Mouse (Mus musculus) spleen, embryonic (tissue): Measurements from ENCODE around the gene 4931428L18Rik.

Experiments used
- CTCF ChIA-PET: fragments of 350-600 bp; sonication (Branson Sonifier 250); formaldehyde crosslinking; loops from one replicate; lab custom pipeline; 2022; lab: Charles Lee

4931428L18Rik gene

DNA sequence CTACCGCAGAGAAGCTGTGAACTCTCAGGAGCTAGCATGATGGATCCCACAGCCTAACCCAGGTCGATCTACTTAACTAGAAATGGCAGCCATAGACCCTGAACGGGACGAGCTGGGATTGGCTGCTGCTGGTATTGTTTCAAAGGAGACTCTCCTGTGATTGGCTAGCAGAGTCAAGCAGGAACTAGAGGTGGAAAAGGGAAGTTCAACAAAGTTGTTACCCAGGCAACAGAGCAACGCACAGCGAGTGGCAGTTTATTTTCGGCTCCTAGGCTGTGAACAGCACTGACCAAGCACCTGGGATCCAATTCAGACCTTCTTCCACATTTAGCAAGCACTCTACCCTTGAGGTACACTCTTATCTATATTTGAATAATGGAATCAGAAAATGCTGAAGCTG is at the start of gene 4931428L18Rik, which contains the start of gene Pih1d3:
TSS of gene 4931428L18Rik (minus strand) at position 121 of the 400 bp plus-strand sequence.
TSS of gene Pih1d3 (plus strand) at position 275 of the 400 bp plus-strand sequence.
- CTCF ChIA-PET, result no interaction called here

- CTCF ChIA-PET, result no interaction called here
These were observed 37.9 kb upstream of the 4931428L18Rik start for GRCm38 (mm10) chr1:31260218-31260923.

DNA sequence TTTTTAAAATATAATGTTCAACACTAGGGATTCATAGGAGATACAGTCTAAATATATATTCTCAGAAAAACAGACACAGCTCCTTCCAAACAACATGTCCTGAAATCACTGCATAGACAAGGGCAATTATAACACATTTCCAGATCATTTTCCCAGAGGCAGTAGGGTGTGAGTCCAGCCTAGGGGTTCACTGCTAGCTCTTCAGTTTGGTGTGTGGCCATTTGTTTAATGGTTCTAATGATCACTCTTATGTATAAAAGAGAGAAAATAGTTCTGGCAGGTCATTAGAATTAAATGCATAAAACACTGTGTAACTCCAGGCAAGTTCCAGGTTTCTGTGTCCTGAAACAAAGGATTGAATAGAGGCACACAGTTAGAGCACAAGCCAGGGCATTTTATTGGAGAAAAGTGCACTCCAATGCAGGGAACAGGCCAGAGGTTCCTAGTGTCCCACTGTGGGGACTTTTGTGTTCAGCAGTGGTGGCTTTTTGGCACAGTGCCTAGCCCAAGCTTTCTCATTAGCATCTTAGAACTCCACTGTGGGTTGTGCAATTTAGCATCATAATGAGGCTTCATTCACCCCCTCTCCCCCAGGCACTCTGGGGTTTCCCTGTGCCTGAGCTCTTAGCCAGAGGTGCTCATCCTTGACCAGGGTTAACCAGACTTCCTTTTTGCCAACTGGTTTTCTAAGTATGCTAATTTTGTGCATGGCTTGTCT is 11.0 kb upstream of the 4931428L18Rik start:
- CTCF ChIA-PET, result no interaction called here

GRCm38 (mm10) chr1:31220599-31221250 is 1.8 kb downstream of the 4931428L18Rik start:
- CTCF ChIA-PET, result no interaction called here

GRCm38 (mm10) chr1:31214831-31215230 is 7.7 kb downstream of the 4931428L18Rik start:
- CTCF ChIA-PET, result no interaction called here

DNA sequence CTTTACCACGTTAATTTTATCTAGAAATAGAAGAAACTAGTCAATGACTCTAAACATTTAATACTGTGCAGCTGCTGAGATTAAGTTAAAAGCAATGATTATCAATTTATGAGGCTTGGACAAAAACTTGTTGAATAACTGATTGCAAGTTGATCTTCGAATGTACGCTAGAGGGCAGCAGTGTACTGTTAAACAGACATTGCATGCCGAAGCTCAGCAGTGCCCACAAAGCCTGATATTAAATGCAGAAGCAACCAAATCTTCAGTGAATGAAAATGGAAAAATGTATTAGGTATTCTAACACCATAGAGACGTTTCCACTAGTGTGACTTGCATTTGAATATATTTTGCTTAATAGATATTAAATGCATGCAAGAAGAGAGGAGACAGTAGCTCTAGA is 12.3 kb downstream of the 4931428L18Rik start:
- CTCF ChIA-PET, result interaction anchor here (0.6 kb wide), 1 partner anchor 45 kb away, joined by 3 read pairs; no protein-coding TSS in a partner anchor

DNA sequence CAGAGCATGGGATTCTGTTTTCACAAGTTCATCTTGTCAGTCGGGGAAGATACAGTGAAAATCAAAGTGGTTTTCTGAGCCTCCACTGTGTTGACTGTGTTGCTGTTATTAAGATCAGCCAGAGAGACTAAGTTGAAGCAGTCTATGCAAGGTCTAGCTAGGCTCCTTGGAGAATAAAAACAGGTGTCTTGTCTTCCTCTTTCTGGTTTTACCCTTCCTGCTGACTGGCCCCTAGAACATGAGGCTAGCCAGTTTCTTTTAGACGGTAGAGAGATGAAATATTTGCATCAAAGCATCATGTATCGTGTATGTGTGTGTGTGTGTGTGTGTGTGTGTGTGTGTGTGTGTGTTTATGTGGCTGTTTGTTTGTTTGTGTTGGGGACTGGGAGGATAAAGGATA is 16.7 kb downstream of the 4931428L18Rik start:
- CTCF ChIA-PET, result no interaction called here

DNA sequence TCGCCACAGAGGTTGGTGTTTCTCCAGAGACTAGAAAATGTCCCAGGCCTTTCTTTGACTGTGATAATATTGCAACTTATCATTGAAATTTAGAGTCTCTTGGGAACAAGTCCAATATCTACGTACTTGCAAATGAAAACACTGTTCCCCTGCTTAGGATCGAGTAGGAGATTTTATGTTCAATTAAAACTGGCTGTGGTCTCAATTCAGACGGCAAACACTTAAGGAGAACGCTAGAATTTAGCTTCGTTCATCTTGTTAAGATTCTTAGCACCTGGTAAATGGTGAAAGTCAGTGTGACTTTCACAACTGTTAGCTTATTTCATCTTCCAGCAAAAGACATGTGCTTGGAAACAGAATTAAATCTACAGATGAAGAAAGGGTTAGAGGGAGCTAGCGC is 17.1 kb downstream of the 4931428L18Rik start:
- CTCF ChIA-PET, result no interaction called here

DNA sequence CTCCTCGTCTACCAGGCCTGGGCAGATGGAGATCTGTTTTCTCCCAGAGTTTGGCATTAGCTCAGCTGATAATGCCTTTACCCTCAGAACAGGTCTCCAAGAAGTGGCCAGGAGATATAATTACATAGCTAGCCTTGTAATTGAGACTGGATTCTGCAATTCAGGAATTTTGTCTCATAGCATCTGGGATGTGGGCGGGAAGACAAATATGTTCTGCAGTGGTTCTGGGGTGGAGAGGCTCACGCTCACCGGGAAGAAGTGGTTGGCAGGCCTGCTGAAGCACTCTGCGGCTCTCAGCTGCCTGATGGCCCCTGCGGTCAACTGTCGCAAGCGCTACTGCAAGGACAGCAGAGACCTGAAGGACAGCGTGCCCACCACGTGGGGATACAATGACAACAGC is 18.7 kb downstream of the 4931428L18Rik start:
- CTCF ChIA-PET, result no interaction called here

DNA sequence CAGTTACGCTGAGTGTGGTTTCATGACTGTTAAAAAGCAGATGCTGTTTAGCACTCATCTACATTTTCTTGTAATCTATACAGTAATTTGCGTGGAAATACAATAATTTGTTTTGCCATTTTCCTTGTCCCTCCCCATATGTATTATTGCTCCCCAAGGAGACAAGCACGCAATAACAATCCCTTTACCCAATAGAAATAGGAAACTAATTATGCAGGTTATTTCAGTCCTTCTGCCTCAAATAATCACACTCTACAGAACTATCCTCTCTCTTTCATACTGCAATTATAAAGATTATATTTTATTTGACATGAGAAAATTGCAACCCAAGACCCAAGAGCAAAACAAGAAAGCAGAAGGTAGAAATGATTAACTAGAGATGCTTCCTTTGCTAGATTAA is 25.5 kb downstream of the 4931428L18Rik start:
- CTCF ChIA-PET, result no interaction called here

- CTCF ChIA-PET, result no interaction called here
These were observed 26.9 kb downstream of the 4931428L18Rik start for GRCm38 (mm10) chr1:31195633-31196032.

DNA sequence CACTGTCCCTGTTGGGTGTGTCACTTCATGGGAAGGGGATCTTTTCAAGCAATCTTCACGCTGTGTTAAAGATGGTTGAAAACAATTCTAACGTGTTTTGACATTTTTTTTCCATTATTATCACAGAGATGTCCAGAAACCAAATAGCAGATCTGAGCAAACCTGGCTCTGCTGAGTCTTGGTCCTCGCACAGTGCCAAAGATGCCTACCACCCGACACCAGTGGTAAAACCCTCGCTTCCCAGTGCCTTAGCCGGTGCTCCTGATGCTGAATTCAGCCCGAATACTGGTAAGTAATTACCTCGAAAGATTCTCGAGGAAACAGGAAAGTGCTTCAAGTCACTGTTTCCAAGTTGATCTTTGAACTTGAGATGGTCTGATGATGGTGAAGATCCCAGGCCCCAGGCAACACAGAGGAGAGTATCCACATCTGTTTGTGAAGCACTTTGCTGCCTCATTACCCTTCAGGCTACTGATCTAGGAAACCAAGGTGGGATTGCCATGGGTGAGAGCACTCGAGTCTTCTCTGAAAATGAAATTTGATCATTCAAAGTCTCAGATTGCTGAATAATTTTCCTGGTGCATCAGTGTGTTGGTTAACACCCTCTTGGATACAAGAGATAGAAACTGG is 32.1 kb downstream of the 4931428L18Rik start:
- CTCF ChIA-PET, result no interaction called here

DNA sequence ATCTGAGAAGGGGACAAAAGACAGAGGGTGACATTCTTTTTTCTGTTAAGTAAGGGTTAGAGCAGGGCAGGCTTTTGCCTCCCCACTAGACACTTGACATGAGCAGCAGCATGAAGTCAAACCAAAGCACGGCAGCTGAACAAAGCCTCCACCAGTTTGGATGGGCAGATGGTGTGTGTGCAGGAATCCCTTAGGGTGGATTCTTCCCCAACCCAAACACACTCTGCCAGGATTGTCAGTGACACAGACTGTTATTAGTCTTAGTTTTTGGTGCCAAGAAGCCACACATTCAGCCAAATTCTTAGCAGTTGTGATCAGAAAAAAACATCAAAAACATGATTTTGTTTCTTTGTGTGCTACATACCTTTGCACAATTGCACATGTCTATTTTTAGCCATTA is 44.2 kb downstream of the 4931428L18Rik start:
- CTCF ChIA-PET, result no interaction called here

- CTCF ChIA-PET, result no interaction called here
These were observed 46.4 kb downstream of the 4931428L18Rik start, which contains the start of gene Lgsn for GRCm38 (mm10) chr1:31176101-31176500. Gene Lgsn (plus strand): TSS chr1:31176401.

DNA sequence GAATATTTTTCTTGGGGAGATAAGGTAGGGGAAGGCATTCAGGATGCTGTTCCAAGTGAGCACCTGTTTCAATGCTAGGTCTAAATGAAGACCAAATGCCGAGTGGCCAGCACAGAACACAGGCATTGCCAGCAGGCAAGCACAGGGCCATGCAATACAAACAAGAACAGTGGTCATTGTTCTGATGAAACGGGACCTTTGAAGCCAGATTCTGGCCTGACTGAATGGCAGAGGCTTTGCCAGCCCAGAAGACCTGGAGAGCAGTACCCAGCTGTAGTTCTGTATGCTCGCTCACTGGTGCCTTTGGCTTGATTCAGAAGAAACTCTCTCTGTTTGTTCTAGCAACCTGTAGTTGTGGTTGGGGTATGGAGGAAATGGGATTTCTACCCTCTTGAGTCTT is 47.1 kb downstream of the 4931428L18Rik start:
- CTCF ChIA-PET, result no interaction called here

DNA sequence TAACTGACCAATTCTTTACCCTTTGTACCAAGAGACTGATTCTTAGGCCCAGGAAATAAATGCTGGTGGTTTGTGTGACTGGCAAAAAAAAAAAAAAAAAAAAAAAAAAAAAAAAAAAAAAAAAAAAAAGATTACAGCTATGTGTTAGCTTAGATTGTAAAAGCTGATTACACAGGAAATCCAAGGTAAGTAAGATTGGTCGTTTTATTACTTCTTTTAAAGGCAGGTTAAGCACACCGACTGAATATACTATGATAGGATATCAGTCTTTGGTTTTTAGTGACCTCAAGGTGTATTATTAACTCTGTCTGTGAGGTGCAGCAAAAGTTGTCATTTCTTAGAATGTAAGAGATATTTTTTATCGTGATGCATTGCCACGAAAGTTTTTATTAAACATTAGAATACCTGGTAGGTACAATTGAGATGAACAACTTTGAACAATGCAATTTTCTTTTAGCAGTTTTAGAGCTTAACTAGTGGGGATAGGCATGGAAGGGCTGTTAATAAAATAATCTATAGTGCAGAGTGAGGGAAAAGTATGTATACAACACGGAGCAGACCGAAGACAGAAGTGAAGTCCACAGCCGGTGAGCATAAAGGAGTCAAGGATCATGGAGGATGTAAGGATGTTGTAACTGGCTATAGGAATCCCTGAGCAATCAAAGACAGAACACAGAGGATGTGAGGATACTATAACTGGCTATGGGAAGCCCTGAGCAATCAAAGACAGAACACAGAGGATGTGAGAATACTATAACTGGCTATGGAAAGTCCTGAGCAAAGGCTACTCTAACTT is 57.0 kb downstream of the 4931428L18Rik start:
- CTCF ChIA-PET, result interaction anchor here (0.7 kb wide), 1 partner anchor 44 kb away, joined by 3 read pairs; no protein-coding TSS in a partner anchor

DNA sequence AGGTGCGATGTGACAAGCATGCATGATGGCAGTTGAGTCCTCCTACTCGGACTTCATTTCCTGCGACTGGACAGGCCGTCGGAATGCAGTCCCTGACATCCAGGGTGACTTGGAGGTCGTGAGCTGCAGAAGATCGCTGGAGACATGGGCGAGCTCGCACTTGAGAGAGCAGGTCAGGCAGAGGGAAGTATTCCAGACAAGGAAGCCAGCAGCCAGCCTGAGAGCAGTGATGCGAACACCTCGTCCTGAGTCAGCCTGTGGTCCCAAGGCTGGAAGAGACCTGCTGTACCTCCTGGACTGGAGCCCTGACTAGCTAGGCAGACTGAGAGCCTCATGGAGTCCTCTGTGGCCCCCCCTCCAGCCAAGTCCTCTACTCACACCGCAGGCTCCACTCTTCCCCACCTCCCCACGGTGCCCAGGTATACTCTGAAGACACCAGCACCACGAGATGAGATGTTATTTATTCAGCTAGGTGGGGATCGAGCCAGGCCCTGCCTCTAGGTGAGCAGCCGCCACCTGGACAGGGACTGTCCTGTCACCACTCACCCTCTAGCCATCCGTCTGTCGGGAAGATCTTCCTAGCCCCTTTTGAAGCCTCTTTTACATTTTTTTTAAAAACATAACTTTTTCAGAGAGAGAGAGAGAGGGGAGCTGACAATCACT is 57.8 kb downstream of the 4931428L18Rik start:
- CTCF ChIA-PET, result interaction anchor here (0.7 kb wide), 1 partner anchor 45 kb away, joined by 3 read pairs; no protein-coding TSS in a partner anchor

DNA sequence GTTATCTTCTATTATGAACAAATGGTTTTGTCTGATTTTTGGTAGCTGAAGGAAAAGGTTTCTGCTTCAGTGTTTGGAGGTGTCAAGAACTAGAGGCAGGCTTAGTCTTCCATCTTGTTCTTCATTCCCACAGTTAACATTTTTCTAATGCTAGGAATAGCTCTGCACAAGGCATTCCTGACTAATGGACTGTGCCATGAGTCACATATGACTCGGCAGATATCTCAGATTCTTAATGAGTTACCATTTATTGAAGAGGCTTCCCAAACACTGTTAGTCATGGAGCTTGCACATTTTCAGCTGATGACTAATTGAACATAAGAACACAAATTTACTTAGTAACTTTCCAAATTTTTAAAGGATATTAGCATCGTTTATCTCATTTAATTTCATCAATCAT is 65.6 kb downstream of the 4931428L18Rik start:
- CTCF ChIA-PET, result no interaction called here

DNA sequence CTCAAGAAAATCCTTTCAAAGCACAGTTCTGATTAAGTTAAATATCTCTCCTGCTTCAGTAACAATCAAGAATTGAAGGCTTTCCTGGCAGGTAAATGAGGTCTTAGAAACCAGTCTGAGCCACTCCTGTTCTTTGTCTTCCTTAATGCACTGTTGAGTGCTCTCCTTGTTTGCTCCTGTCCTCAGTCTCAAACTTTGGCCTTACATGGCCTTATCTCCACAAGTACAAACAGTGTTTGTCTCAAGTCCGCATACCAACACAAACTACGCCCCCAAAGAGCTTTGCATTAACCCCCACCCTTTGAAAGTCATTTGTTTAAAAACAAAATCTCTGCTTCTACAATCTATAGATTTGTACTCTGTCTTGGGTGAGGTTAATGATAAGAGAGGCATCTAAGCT is 66.3 kb downstream of the 4931428L18Rik start:
- CTCF ChIA-PET, result no interaction called here

GRCm38 (mm10) chr1:31153793-31154349 is 68.6 kb downstream of the 4931428L18Rik start:
- CTCF ChIA-PET, result no interaction called here
